Comparison of ENCODE assay signal across 8 mouse cellular contexts in genomic region chr4:131874567-131874966, GRCm38 (mm10). TPM values are rescaled to one million over a fixed set of nuclear protein-coding genes. Genes with fewer than 3 reads are reported as not detected.
DNase-seq lines count a peak whose midpoint lies in the region; ATAC-seq and TF ChIP-seq lines count a peak whose summit lies in the region.

No protein-coding gene starts in this region.

- no peak for DNase-seq in gastrocnemius, adult 2 months
- DNase-seq in gastrocnemius, adult 18-20 months (ENCODE audit: low spot score), result no peak
- DNase-seq in thymus, postnatal 0 days (ENCODE audit: low spot score), result peak; percentile 27
- DNase-seq in thymus, postnatal 36 days, result no peak
- DNase-seq in liver, embryonic 14.5 days (ENCODE audit: low read depth in 3 of 3, low spot score in 3 of 3), result peak in 1 of 3 experiments; percentile 36
- DNase-seq in urinary bladder, adult 18-20 months (ENCODE audit: low spot score in 2 of 2), result no peak
- no peak for DNase-seq in left cerebral cortex, postnatal 25 days (ENCODE audit: low spot score in 2 of 2)
- DNase-seq in ovary, postnatal 36 days (ENCODE audit: low spot score), result no peak

- H3K9ac ChIP-seq in liver, embryonic 14.5 days (replicated peaks), result peak overlapping the region; percentile 99

- H3K27me3 ChIP-seq in liver, embryonic 14.5 days (ENCODE audit: control insufficient read depth, insufficient read depth, low read length), result no peaks in the 10 kb centered on the region

- intact Hi-C loops in gastrocnemius, adult 2 months (cut with DNase I), result no loop called here
- intact Hi-C loops in left cerebral cortex, postnatal 25 days (cut with DNase I), result loop anchor here (5.0 kb wide), 1 partner anchor 338 kb away; the partner anchor contains the start of gene Ythdf2

- ATAC-seq in liver, embryonic 14.5 days (ENCODE audit: insufficient read depth), result no peak

- peaks cover 21 to 23% of the 10 kb centered on the region in 2 experiments for H3K4me1 ChIP-seq in liver, embryonic 14.5 days (replicated peaks; ENCODE audit: control insufficient read depth in 2 of 2, insufficient read depth in 2 of 2, low read length in 1 of 2)

- peak overlapping the region; percentile 95 for H3K4me2 ChIP-seq in liver, embryonic 14.5 days (ENCODE audit: low read depth)

- peak overlapping the region; percentile 77 for H3K4me3 ChIP-seq in gastrocnemius, adult 2 months
- peak overlapping the region; percentile 86 to 87 for H3K4me3 ChIP-seq in liver, embryonic 14.5 days (ENCODE audit: insufficient read depth in 1 of 2, low read depth in 2 of 2, low read length in 2 of 2)

- TF ChIP-seq EP300 in liver, embryonic 14.5 days (IDR thresholded peaks at IDR 0.05; ENCODE audit: low read depth), result no peak

- H3K27ac ChIP-seq in gastrocnemius, adult 2 months, result peak overlapping the region; percentile 100
- H3K27ac ChIP-seq in liver, embryonic 14.5 days, result peak overlapping the region; percentile 75

- H3K9me3 ChIP-seq in liver, embryonic 14.5 days (ENCODE audit: control insufficient read depth, low read length), result no peaks in the 10 kb centered on the region

- peaks cover 4% of the 10 kb centered on the region for H3K36me3 ChIP-seq in liver, embryonic 14.5 days (replicated peaks; ENCODE audit: control insufficient read depth, insufficient read depth, low read depth)

- TF ChIP-seq CTCF in gastrocnemius, adult 2 months (IDR thresholded peaks at IDR 0.05), result no peak
- no peak for TF ChIP-seq CTCF in liver, embryonic 14.5 days (IDR thresholded peaks at IDR 0.05; ENCODE audit: low read depth)

- 2% methylated on average over 11 of the region's 11 CpGs for WGBS in liver, embryonic 14.5 days (ENCODE audit: insufficient replicate concordance)

RNA-seq across cellular contexts. Expression of gene Srsf4, which starts 1.1 kb away (rescaled TPM):
- total RNA-seq in gastrocnemius, adult 2 months (2021), result 10 to 100 TPM; 32.0 to 33.8 TPM
- total RNA-seq in gastrocnemius, adult 18-20 months (2021), result 10 to 100 TPM; 28.0 TPM
- 119 and 123 TPM in 2 replicates for polyA plus RNA-seq in thymus, postnatal 0 days (2015; fragmentation: Nextera tagmentation; extraction: Ambion mirVana)
- 35.3 and 43.4 TPM in 2 replicates for polyA plus RNA-seq in liver, embryonic 14.5 days (2012; rRNA removed)
- 45.3 and 55.7 TPM in 2 replicates for polyA plus RNA-seq in liver, embryonic 14.5 days (2014; fragmentation: Nextera tagmentation; extraction: Ambion mirVana)
- total RNA-seq in left cerebral cortex, postnatal 25 days (2021), result 10 to 100 TPM; 66.3 to 70.5 TPM

RNA-seq across cellular contexts. Expression of gene Mecr, which starts 31.3 kb away (rescaled TPM):
- 10 to 100 TPM; 16.3 to 25.4 TPM for total RNA-seq in gastrocnemius, adult 2 months (2021)
- 10 to 100 TPM; 19.7 to 25.5 TPM for total RNA-seq in gastrocnemius, adult 18-20 months (2021)
- 36.9 and 40.5 TPM in 2 replicates for polyA plus RNA-seq in thymus, postnatal 0 days (2015; fragmentation: Nextera tagmentation; extraction: Ambion mirVana)
- polyA plus RNA-seq in liver, embryonic 14.5 days (2012; rRNA removed), result 21.8 and 23.8 TPM in 2 replicates
- 31.6 and 36.8 TPM in 2 replicates for polyA plus RNA-seq in liver, embryonic 14.5 days (2014; fragmentation: Nextera tagmentation; extraction: Ambion mirVana)
- 10 to 100 TPM; 24.8 to 26.2 TPM for total RNA-seq in left cerebral cortex, postnatal 25 days (2021)

RNA-seq across cellular contexts. Expression of gene Ptpru, which starts 36.5 kb away (rescaled TPM):
- 1 to 10 TPM; 1.7 to 2.6 TPM for total RNA-seq in gastrocnemius, adult 2 months (2021)
- total RNA-seq in gastrocnemius, adult 18-20 months (2021), result 1 to 10 TPM in 1 of 2 experiments, under 1 TPM in 1; 0.71 to 1.5 TPM
- polyA plus RNA-seq in thymus, postnatal 0 days (2015; fragmentation: Nextera tagmentation; extraction: Ambion mirVana), result 0.27 and 0.74 TPM in 2 replicates
- 1.7 and 2.0 TPM in 2 replicates for polyA plus RNA-seq in liver, embryonic 14.5 days (2012; rRNA removed)
- polyA plus RNA-seq in liver, embryonic 14.5 days (2014; fragmentation: Nextera tagmentation; extraction: Ambion mirVana), result 2.8 and 3.0 TPM in 2 replicates
- 10 to 100 TPM; 42.8 to 58.1 TPM for total RNA-seq in left cerebral cortex, postnatal 25 days (2021)

RNA-seq across cellular contexts. Expression of gene Tmem200b, which starts 47.0 kb away (rescaled TPM):
- 1 to 10 TPM; 1.2 to 4.0 TPM for total RNA-seq in gastrocnemius, adult 2 months (2021)
- 1 to 10 TPM; 1.3 to 3.2 TPM for total RNA-seq in gastrocnemius, adult 18-20 months (2021)
- 0.30 and 0.35 TPM in 2 replicates for polyA plus RNA-seq in thymus, postnatal 0 days (2015; fragmentation: Nextera tagmentation; extraction: Ambion mirVana)
- 0.56 and 0.67 TPM in 2 replicates for polyA plus RNA-seq in liver, embryonic 14.5 days (2012; rRNA removed)
- 0.06 and 0.10 TPM in 2 replicates for polyA plus RNA-seq in liver, embryonic 14.5 days (2014; fragmentation: Nextera tagmentation; extraction: Ambion mirVana)
- total RNA-seq in left cerebral cortex, postnatal 25 days (2021), result 10 to 100 TPM in 1 of 2 experiments, 1 to 10 TPM in 1; 8.1 to 11.3 TPM

Comparison
In these comparisons a context has a peak if more than half of its experiments do, and no peak if none do; other contexts are left out.
1. RNA of gene Ptpru, which starts 36.5 kb away (total RNA-seq): 42.8 to 58.1 TPM in left cerebral cortex, postnatal 25 days; 1.7 to 2.6 TPM in gastrocnemius, adult 2 months and 0.71 to 1.5 TPM in gastrocnemius, adult 18-20 months; every median in the first group is over 10 times any median in the second.